25 mouse cellular contexts compared by ENCODE assay signal in the genomic region with DNA sequence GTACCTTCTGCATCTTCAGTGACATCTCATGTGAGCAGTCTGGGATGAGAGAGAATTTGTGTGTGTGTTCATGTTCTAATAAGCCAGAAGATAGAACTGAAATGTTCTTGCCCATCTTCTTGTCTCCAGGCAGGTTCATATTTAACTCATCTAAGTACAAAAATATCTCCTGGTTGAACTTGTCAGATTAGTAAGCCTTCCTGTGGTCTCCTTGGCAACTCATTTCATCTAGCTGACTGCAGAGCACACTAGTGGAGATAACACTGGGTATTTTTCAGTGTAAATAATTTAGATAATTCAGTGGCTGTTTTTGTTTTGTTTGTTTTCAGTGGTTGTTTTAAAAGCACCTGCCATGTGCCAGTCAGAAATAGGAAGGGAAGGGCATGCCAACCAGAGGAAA.
DNase-seq lines count a peak whose midpoint lies in the region; ATAC-seq and TF ChIP-seq lines count a peak whose summit lies in the region.
"Had no signal": no experiment of that assay in that cellular context is flagged by ENCODE, and none has a peak within 500 bp of the region (broad histone marks: within the 10 kb centered on the region; RNA-seq: fewer than 3 reads in every experiment).

No protein-coding gene starts in this region.

- TF ChIP-seq EP300 in liver, embryonic 14.5 days (IDR thresholded peaks at IDR 0.05; ENCODE audit: low read depth) = peak; percentile 35; the same call in 1 of the 2 replicates

- H3K9me3 ChIP-seq in liver, embryonic 14.5 days (ENCODE audit: control insufficient read depth, low read length) = no peaks in the 10 kb centered on the region
- H3K9me3 ChIP-seq: embryonic facial prominence, embryonic 10.5 days; limb, embryonic 15.5 days; midbrain, embryonic 10.5 days; neural tube, embryonic 15.5 days; stomach, embryonic 15.5 days had no signal

- H3K27me3 ChIP-seq in liver, embryonic 14.5 days (ENCODE audit: control insufficient read depth, insufficient read depth, low read length) = no peaks in the 10 kb centered on the region
- H3K27me3 ChIP-seq: limb, embryonic 15.5 days; neural tube, embryonic 15.5 days; stomach, embryonic 15.5 days had no signal

- peak; percentile 73; the same call in 1 of the 2 replicates for ATAC-seq in liver, embryonic 14.5 days (ENCODE audit: insufficient read depth)
- ATAC-seq: forebrain, embryonic 16.5 days; hindbrain, embryonic 16.5 days; intestine, embryonic 16.5 days had no signal

- no peak for TF ChIP-seq CTCF in layer of hippocampus, adult 2 months (conservative IDR thresholded peaks at IDR 0.05)
- TF ChIP-seq CTCF in liver, embryonic 14.5 days (IDR thresholded peaks at IDR 0.05; ENCODE audit: low read depth) = no peak

- H3K36me3 ChIP-seq in liver, embryonic 14.5 days (replicated peaks; ENCODE audit: control insufficient read depth, insufficient read depth, low read depth) = no peaks in the 10 kb centered on the region
- H3K36me3 ChIP-seq: embryonic facial prominence, embryonic 10.5 days; limb, embryonic 15.5 days; stomach, embryonic 15.5 days had no signal

- H3K4me1 ChIP-seq in liver, embryonic 14.5 days (replicated peaks; ENCODE audit: control insufficient read depth in 2 of 2, insufficient read depth in 2 of 2, low read length in 1 of 2) = peaks cover 7 to 13% of the 10 kb centered on the region in 2 experiments
- H3K4me1 ChIP-seq: embryonic facial prominence, embryonic 10.5 days; limb, embryonic 15.5 days; midbrain, embryonic 10.5 days; neural tube, embryonic 15.5 days; stomach, embryonic 15.5 days had no signal

- intact Hi-C loops in left cerebral cortex, postnatal 36 days (cut with DNase I) = loop anchor here (5.0 kb wide), 1 partner anchor 88 kb away; no protein-coding TSS in a partner anchor

- no peak overlapping the region for H3K4me3 ChIP-seq in layer of hippocampus, adult 2 months
- no peak overlapping the region for H3K4me3 ChIP-seq in liver, embryonic 14.5 days (ENCODE audit: insufficient read depth in 1 of 2, low read depth in 2 of 2, low read length in 2 of 2)
- H3K4me3 ChIP-seq: embryonic facial prominence, embryonic 10.5 days; limb, embryonic 15.5 days; midbrain, embryonic 10.5 days; neural tube, embryonic 15.5 days; stomach, embryonic 15.5 days had no signal

- H3K4me2 ChIP-seq in liver, embryonic 14.5 days (ENCODE audit: low read depth) = peak overlapping the region; percentile 9
- H3K4me2 ChIP-seq: limb, embryonic 15.5 days; neural tube, embryonic 15.5 days; stomach, embryonic 15.5 days had no signal

- DNase-seq in layer of hippocampus, adult 2 months (ENCODE audit: low spot score in 2 of 2) = no peak
- no peak for DNase-seq in layer of hippocampus, adult 11-12 months (ENCODE audit: low spot score)
- peak; percentile 64 for DNase-seq in brain, adult 2 months (ENCODE audit: low read depth, low spot score)
- DNase-seq in liver, embryonic 14.5 days (ENCODE audit: low read depth in 3 of 3, low spot score in 3 of 3) = peak; percentile 12 to 41 (median 26)
- DNase-seq in telencephalon, adult 2 months (ENCODE audit: low read depth, low spot score) = peak; percentile 52
- DNase-seq in cerebellum, adult 9-10 months = no peak
- DNase-seq in left cerebral cortex, postnatal 36 days (ENCODE audit: low spot score in 2 of 2) = no peak
- DNase-seq: adrenal gland, postnatal 25 days; cerebellum, adult 11 months; cerebellum, postnatal 10 days; gastrocnemius, postnatal 14 days; heart, adult 18-20 months; kidney, adult 9 months; kidney, postnatal 25 days; left cerebral cortex, postnatal 4 days; lung, postnatal 4 days; right cerebral cortex, adult 18-20 months had no signal

- H3K9ac ChIP-seq in liver, embryonic 14.5 days (replicated peaks) = no peak overlapping the region; the same call in 1 of the 2 replicates
- H3K9ac ChIP-seq: limb, embryonic 15.5 days; neural tube, embryonic 15.5 days; stomach, embryonic 15.5 days had no signal

- peak overlapping the region; percentile 63 for H3K27ac ChIP-seq in layer of hippocampus, adult 2 months
- no peak overlapping the region for H3K27ac ChIP-seq in liver, embryonic 14.5 days
- H3K27ac ChIP-seq: embryonic facial prominence, embryonic 10.5 days; limb, embryonic 15.5 days; midbrain, embryonic 10.5 days; neural tube, embryonic 15.5 days; stomach, embryonic 15.5 days had no signal

Comparison
In these comparisons a context has a peak if more than half of its experiments do, and no peak if none do; other contexts are left out.
1. DNase-seq: peak in brain, adult 2 months (single experiment), liver, embryonic 14.5 days (3 of 3) and telencephalon, adult 2 months (single experiment); none in layer of hippocampus, adult 2 months (0 of 2), layer of hippocampus, adult 11-12 months (single experiment), cerebellum, adult 9-10 months (single experiment) and left cerebral cortex, postnatal 36 days (0 of 2).